Mouse (Mus musculus): ENCODE data around the gene Pbx3.

DNA sequence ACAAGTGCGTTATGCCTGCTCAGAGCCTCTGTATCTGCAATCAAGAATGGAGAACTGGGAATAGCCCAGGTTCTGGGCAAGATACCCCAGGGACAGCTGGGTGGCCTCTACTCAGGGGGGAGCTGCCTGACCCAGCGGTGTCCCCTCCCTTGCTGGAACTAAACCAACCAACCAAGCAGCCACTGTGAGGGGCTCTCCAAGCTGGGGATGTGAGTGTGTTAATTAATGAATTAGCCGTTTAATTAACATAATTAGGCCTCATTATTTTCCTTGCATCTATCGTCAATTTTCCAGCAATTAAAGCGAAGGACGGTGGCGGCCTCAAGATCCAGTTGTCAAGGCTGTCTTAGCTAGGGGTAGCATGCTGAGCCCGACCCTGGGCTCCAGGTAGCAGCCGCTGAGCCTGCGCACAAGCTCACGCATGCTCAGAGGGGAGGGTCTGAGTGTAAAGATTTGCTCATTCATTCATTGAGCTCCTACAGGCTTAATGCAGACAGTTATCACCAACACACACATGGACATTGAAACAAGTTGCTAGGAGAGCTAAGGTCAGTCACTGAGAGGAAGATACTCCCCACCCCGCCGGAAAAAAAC lies 243.2 kb downstream of the Pbx3 start:
- no peak for TF ChIP-seq POLR2A (IDR thresholded peaks at IDR 0.05; ENCODE audit: low read depth, low read length)
- TF ChIP-seq CTCF (IDR thresholded peaks at IDR 0.05; ENCODE audit: extremely low read depth, insufficient read length, insufficient replicate concordance, low read depth, low read length) = no peak

All from small intestine, adult 2 months (tissue).